Mouse (Mus musculus): ENCODE measurements around the gene Zcchc18.

DNA sequence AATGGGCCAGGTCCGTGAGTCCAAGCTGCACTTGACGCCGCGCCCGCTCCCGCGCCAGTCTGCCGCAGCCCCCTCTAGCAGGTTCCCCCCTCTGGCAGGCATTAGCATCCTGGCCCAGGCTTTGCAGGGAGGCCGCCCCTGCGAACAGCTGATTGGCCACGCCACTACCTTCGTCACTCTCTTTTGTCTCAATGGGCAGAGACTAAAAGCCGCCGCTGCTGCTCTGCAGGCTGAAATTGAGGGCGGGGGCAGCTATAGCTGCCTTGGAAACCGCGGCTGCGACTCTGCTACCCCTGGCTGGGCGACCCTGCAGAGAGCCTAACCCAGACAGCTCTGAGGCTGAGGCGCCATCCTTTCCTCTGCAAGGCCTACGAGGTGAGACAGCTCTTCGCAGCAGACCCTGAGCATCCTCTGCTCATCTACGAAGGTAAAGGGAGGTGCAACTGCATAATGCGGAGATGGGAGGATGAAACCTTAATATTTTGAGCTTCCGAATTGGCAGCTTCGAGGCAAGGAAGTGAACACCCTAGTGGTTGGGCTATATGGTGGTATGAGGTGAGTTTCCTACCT, at the start of gene Zcchc18:
- TF ChIP-seq POLR2A (IDR thresholded peaks at IDR 0.05; ENCODE audit: control insufficient read depth, low read depth, low read length) (no peak), CTCF (IDR thresholded peaks at IDR 0.05; ENCODE audit: control insufficient read depth, insufficient read depth, insufficient replicate concordance, low read depth, low read length) (no peak)
